Mouse (Mus musculus) regulatory T cell (primary cell): ENCODE measurements at regions not wholly inside any gene's neighbourhood (a gene's known extent, or its start where the extent isn't known, plus 50 kb on each side); places are given as distances from the start of the nearest gene placed in this dataset.

Experiments
- in situ Hi-C: fragments of 300-600 bp; cut with MboI, MseI; formaldehyde crosslinking; loops from one replicate; pipeline ENCODE4 v1.15.1; 2025; ENCODE audit warnings: high pct_unique_total_duplicates

GRCm38 (mm10) chrX:110061870-110062269 is 752.2 kb upstream of the Pou3f4 start:
- in situ Hi-C loops, result no loop called here

- in situ Hi-C loops, result no loop called here
Measured at GRCm38 (mm10) chrX:110076376-110076775, 737.7 kb upstream of the Pou3f4 start.

DNA sequence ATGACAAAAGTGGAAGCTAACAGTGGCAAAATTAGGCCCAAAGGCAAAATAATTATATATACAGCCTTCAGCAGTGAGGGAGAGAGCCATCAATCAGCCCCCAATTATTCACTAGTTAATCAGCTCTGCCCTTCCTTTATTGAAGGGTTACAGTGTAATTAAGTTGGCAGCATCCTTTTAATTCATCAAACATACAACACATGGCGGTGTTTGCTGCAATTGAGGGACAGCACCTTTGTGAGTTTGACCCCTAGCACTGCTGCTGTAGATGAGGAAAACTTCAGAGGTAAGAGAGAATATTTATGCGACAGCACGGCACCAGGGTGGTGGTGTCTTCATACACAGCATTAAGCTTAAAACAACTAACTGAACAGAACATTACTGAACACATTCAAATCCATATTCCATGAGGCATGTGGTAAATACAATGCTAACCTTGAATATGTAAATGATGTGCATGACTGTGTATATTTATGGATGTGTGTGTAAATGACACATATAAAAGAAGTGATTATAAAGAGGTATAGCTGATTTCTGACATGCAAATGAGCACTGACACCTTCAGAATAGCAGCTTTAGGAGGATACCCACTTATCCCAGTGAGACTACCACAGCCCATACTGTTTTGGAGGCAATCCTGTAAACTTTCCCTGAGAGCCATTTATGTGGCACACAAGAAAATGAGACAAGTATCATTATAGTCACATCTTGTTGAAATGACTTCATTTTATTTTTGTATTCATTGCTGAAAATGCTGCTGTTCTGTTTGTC is 736.1 kb upstream of the Pou3f4 start:
- in situ Hi-C loops, result no loop called here

DNA sequence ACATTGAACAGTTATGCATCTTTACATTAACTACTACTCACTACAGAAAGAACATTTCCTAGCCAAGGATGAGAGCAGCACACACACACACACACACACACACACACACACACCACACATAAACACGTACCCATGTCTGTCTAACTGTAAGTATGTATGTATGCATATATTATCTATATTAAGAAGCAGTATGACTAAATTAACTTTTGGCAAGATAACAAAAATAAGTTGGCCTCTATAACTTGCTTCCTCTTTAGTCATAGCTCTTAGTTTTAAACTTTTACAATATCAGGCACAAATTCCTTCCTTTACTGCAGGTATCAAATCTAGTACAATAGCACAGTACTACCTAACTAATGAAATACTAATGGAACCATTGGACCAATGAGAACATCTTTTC is 717.1 kb upstream of the Pou3f4 start:
- in situ Hi-C loops, result no loop called here

- in situ Hi-C loops, result no loop called here
Measured at GRCm38 (mm10) chrX:110109490-110109889, 704.6 kb upstream of the Pou3f4 start.

- in situ Hi-C loops, result no loop called here
Measured at GRCm38 (mm10) chrX:110117471-110118190, 696.4 kb upstream of the Pou3f4 start.

GRCm38 (mm10) chrX:110120720-110121119 is 693.4 kb upstream of the Pou3f4 start:
- in situ Hi-C loops, result loop anchor here (5.0 kb wide), 1 partner anchor 103 kb away; no protein-coding TSS in a partner anchor
